Mouse (Mus musculus): ENCODE data around the gene Samd8. TPM values are rescaled to one million over a fixed set of nuclear protein-coding genes. Genes with fewer than 3 reads are reported as not detected.

The Samd8 gene
- polyA plus RNA-seq (2012; ENCODE audit: low replicate concordance): 7.3 and 16.4 TPM in 2 replicates

DNA sequence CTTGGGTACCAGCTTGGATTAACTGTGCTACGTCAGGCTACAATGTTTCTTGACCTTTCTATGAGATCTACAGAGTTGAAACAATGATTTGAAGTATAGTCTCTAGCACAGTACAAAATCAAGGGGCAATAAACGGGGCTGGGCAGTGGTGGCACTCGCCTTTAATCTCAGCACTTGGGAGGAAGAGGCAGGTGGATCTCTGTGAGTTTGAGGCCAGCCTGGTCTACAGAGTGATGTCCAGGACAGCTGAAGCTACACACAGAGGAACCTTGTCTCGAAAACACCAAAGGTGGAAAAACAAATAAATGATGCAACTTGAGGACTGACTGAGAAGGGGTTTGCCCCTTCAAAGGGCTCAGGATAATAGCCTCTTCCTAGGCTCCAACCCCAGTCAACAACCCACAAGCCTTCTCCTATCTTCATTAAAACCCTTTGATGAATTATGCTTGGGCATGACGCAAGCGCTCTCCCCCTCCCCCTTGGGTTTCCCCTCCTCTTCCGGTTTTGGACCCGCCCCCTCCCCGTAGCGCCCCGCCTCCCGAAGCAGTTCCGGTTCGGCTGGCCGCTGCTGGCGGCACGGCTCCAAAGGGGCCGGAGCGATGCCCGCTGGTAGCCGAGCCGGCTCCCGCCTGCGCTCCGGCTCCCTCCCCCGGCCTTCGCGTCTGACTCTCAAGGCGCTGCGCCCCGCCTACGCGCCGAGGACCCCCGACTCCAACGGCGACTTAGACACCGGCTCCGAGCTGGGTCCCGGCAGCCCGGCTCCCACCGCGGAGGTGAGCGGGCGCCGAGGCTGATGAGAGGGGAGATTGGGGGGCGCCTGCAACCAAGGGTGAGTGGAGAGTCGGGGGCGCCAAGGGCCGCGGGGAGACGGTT, at the start of gene Samd8:
Samd8 (plus strand) TSS at position 524 of the 873 bp plus-strand sequence.

GRCm38 (mm10) chr14:21714486-21714885, 35.8 kb upstream of the Samd8 start, which contains the start of gene Dupd1:
Gene Dupd1, minus strand, starts transcription at chr14:21714576.

GRCm38 (mm10) chr14:21750881-21751542, 681 bp downstream of the Samd8 start, which contains the start of gene Dusp13:
Gene Dusp13, minus strand, starts transcription at chr14:21751181.

GRCm38 (mm10) chr14:21824938-21825337, 74.6 kb downstream of the Samd8 start, which contains the start of gene Vdac2:
Gene Vdac2, plus strand, starts transcription at chr14:21825238.

Other genes starting within 250 kb of the Samd8 start
- not detected in 2 replicates for gene Dupd1, start 36.0 kb upstream of the Samd8 start, polyA plus RNA-seq (2012; ENCODE audit: low replicate concordance)
- gene Dusp13, start 650 bp downstream of the Samd8 start, polyA plus RNA-seq (2012; ENCODE audit: low replicate concordance): not detected in 2 replicates
- 207 and 227 TPM in 2 replicates for gene Vdac2, start 74.7 kb downstream of the Samd8 start, polyA plus RNA-seq (2012; ENCODE audit: low replicate concordance)
- 11.3 and 15.8 TPM in 2 replicates for gene Comtd1, start 98.4 kb downstream of the Samd8 start, polyA plus RNA-seq (2012; ENCODE audit: low replicate concordance)
- 1.4 and 2.4 TPM in 2 replicates for gene Zfp503, start 239.1 kb downstream of the Samd8 start, polyA plus RNA-seq (2012; ENCODE audit: low replicate concordance)

All from hematopoietic multipotent progenitor cell, adult 10-12 weeks (in vitro differentiated cells).